Mouse (Mus musculus) erythroblast, embryonic 14.5 days (primary cell): ENCODE measurements at regions not wholly inside any gene's neighbourhood (a gene's known extent, or its start where the extent isn't known, plus 50 kb on each side); places are given as distances from the start of the nearest gene placed in this dataset.

Experiments used
- GATA1 ChIP-seq: IDR thresholded peaks from 2 replicates; pipeline ENCODE4 v1.6.1; 2012; ENCODE audit warnings: low read length, inconsistent platforms, mixed read lengths
- TAL1 ChIP-seq: IDR thresholded peaks from 3 replicates; pipeline ENCODE4 v1.6.1; 2012; ENCODE audit warnings: low read length, inconsistent platforms, mixed read lengths

DNA sequence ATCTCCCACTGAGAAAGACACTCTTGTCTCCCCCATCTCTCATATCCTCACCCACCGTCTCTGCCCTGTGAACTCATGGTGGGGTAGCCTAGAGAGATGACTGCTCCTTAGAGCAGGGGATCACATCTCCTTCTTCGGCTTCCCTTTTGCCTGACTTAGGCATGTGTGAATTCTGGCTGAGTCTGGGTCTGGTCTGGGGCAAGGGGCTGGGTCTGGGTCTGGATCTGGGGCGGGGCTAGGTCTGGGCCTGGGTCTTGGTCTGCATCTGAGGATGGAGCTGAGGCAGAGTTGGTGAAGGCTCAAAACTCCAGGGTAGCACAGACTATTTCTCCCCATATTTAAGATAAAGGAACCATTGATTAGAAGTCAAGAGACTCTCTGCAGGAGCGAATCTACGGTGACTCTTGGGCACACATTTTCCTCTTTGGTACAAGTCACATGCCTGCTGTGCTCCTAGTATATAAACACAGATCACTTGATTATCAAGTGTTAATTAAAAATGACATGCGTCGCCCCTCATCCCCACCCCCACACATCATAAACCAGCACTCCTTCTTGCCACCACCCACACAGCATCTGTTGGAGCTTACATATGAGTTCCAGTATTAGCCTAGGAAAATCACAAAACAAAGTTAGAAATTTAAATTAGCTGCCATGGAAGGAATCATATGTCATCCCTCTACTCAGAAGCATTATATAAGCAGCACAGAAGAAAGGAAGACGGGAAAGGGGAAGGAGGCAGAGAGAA, 126.2 kb downstream of the Gm10260 start:
- TF ChIP-seq TAL1 (no peak), GATA1 (no peak)
